Mouse (Mus musculus): ENCODE measurements around the gene Vsig8. TPM values are rescaled to one million over a fixed set of nuclear protein-coding genes. Genes with fewer than 3 reads are reported as not detected.

Vsig8 gene
- polyA plus RNA-seq, 1 experiment from 2014 or later: 0.22 TPM

- 61% methylated on average over 10 of the region's 10 CpGs for WGBS
- no peak overlapping the region for H3K4me3 ChIP-seq (ENCODE audit: control insufficient read depth in 1 of 2, insufficient read depth in 1 of 2, low read depth in 1 of 2, low read length in 2 of 2)
- H3K4me1 ChIP-seq (ENCODE audit: control insufficient read depth in 2 of 2, insufficient read depth in 2 of 2, low read length in 2 of 2): no peaks in the 10 kb centered on the region
- no peaks in the 10 kb centered on the region for H3K27me3 ChIP-seq (ENCODE audit: control insufficient read depth, insufficient read depth, low read length)
- no peak overlapping the region for H3K27ac ChIP-seq (replicated peaks in 1 of 2; ENCODE audit: control insufficient read depth in 1 of 2, insufficient read depth in 1 of 2, low read depth in 2 of 2, low read length in 2 of 2)
- no peak for ATAC-seq (ENCODE audit: insufficient number of reproducible peaks, insufficient read depth, low FRiP score, low read depth)
- no peaks in the 10 kb centered on the region for H3K36me3 ChIP-seq (ENCODE audit: control insufficient read depth, insufficient read depth, low read length)
- H3K4me2 ChIP-seq (ENCODE audit: low read length): no peak overlapping the region
- H3K9me3 ChIP-seq (ENCODE audit: control insufficient read depth, low read length): no peaks in the 10 kb centered on the region
- H3K9ac ChIP-seq (ENCODE audit: low read length): no peak overlapping the region
Measured at GRCm38 (mm10) chr1:172611304-172611703, 55.6 kb downstream of the Vsig8 start.

GRCm38 (mm10) chr1:172612745-172613144 is 57.0 kb downstream of the Vsig8 start:
- Histone ChIP-seq H3K9ac (ENCODE audit: low read length) (no peak overlapping the region), H3K27ac (replicated peaks in 1 of 2; ENCODE audit: control insufficient read depth in 1 of 2, insufficient read depth in 1 of 2, low read depth in 2 of 2, low read length in 2 of 2) (no peak overlapping the region), H3K9me3 (ENCODE audit: control insufficient read depth, low read length) (no peaks in the 10 kb centered on the region), H3K4me2 (ENCODE audit: low read length) (no peak overlapping the region), H3K4me3 (ENCODE audit: control insufficient read depth in 1 of 2, insufficient read depth in 1 of 2, low read depth in 1 of 2, low read length in 2 of 2) (no peak overlapping the region), H3K36me3 (ENCODE audit: control insufficient read depth, insufficient read depth, low read length) (no peaks in the 10 kb centered on the region), H3K4me1 (ENCODE audit: control insufficient read depth in 2 of 2, insufficient read depth in 2 of 2, low read length in 2 of 2) (peaks cover 0 to 2% of the 10 kb centered on the region in 2 experiments; a peak in 1 of 4 replicates), H3K27me3 (ENCODE audit: control insufficient read depth, insufficient read depth, low read length) (no peaks in the 10 kb centered on the region)
- no peak for ATAC-seq (ENCODE audit: insufficient number of reproducible peaks, insufficient read depth, low FRiP score, low read depth)
- WGBS: 31% methylated on average over 1 of the region's 1 CpGs

Other genes with a start within 250 kb of the Vsig8 start
- not detected in 2 replicates for gene Kcnj9, start 226.6 kb upstream of the Vsig8 start, polyA plus RNA-seq (2014; fragmentation: Nextera tagmentation; extraction: Ambion mirVana)
- gene Kcnj10, start 214.7 kb upstream of the Vsig8 start, polyA plus RNA-seq (2014; fragmentation: Nextera tagmentation; extraction: Ambion mirVana): not detected in 2 replicates
- gene Pigm, start 179.4 kb upstream of the Vsig8 start, polyA plus RNA-seq (2014; fragmentation: Nextera tagmentation; extraction: Ambion mirVana): 5.6 and 6.3 TPM in 2 replicates
- 1.5 and 1.6 TPM in 2 replicates for gene Slamf9, start 80.6 kb upstream of the Vsig8 start, polyA plus RNA-seq (2014; fragmentation: Nextera tagmentation; extraction: Ambion mirVana)
- gene Igsf9, start 74.2 kb upstream of the Vsig8 start, polyA plus RNA-seq (2014; fragmentation: Nextera tagmentation; extraction: Ambion mirVana): 2.0 and 5.0 TPM in 2 replicates
- gene Tagln2, start 55.9 kb upstream of the Vsig8 start, polyA plus RNA-seq (2014; fragmentation: Nextera tagmentation; extraction: Ambion mirVana): 187 and 196 TPM in 2 replicates
- 2.0 and 2.6 TPM in 2 replicates for gene Cfap45, start 35.1 kb upstream of the Vsig8 start, polyA plus RNA-seq (2014; fragmentation: Nextera tagmentation; extraction: Ambion mirVana)
- 0.12 TPM in 1 of 2 replicates, not detected in the other for gene Slamf8, start 34.6 kb downstream of the Vsig8 start, polyA plus RNA-seq (2014; fragmentation: Nextera tagmentation; extraction: Ambion mirVana)
- gene Fcrl6, start 46.6 kb downstream of the Vsig8 start, polyA plus RNA-seq (2014; fragmentation: Nextera tagmentation; extraction: Ambion mirVana): not detected in 2 replicates
- 13.6 and 13.7 TPM in 2 replicates for gene Dusp23, start 77.0 kb downstream of the Vsig8 start, polyA plus RNA-seq (2014; fragmentation: Nextera tagmentation; extraction: Ambion mirVana)
- not detected in 2 replicates for gene Crp, start 142.1 kb downstream of the Vsig8 start, polyA plus RNA-seq (2014; fragmentation: Nextera tagmentation; extraction: Ambion mirVana)